Mouse (Mus musculus) thymus, postnatal 4 days (tissue): ENCODE data around the gene Omg.

ENCODE experiments used
- DNase-seq: peaks from one replicate; pipeline ENCODE4 v3.0.0; 2021

Omg gene

DNA sequence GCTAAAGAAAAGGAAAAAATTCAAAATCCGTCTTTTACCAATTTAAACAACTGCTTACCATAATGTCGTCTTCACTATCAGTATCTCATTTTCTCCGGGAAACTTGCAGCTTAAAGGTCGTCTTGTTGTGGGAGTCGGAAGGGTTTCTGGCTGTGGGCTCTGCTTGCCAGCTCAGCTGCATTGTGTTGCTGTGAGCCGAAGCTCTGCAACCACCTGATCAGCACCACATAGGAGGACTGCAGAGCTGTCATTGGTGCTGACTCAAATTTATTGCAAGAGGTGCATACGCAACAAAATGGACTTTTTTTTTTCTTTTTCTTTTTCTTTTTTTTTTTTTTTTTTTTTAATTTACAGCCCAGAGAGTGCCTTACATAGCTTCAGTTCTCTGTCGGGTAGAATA is at the start of gene Omg:
Gene Omg (minus strand): TSS at position 240 of the 400 bp plus-strand sequence.
- no peak for DNase-seq

DNA sequence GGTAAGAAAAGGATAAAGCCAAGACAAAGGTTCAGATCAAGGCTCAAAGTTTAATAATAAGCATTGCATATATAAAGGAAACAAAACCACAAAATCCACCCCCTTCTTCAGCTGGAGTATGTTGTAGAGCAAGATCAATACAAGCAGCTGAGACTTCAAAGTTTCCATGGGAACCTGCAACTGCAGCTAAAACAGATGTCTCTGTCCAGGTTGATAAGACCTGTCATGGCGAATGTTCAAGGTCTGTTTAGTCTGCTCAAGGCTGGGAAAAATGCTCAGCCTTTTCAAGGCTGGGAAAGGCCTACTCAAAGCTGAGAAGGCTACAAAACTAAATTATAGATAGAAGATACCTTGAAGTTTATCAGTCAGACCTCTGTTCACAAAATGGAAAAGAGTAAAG is 48.7 kb upstream of the Omg start:
- DNase-seq, result no peak

DNA sequence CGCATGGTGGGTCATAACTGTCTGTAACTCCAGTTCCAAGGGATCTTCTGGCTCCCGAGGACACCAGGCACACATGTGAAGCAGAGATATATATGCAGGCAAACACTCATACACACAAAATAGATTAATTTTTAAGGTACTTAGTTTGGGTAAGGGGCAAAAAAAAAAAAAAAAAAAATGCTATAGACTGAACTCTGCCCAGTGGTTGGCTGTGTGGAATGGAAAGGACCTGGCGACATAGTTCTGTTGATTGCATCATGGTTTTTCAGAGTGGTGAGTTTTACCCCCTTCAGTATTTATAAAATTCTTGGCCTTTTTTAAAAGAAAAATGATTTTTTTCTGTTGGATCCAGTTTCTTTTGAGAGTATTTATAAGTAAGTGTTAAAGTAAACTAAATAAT is 32.4 kb upstream of the Omg start:
- DNase-seq, result no peak

DNA sequence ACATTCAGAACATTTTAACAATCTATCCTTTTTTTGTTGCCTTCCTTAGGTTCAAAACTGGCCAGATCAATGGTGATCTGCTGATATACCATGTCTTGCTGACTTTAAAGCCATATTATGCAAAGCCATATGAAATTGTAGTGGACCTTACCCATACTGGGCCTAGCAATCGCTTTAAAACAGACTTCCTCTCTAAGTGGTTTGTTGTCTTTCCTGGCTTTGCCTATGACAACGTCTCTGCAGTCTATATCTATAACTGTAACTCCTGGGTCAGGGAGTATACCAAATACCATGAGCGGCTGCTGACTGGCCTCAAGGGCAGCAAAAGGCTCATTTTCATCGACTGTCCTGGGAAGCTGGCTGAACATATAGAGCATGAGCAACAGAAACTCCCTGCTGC is 31.7 kb upstream of the Omg start:
- DNase-seq, result no peak

DNA sequence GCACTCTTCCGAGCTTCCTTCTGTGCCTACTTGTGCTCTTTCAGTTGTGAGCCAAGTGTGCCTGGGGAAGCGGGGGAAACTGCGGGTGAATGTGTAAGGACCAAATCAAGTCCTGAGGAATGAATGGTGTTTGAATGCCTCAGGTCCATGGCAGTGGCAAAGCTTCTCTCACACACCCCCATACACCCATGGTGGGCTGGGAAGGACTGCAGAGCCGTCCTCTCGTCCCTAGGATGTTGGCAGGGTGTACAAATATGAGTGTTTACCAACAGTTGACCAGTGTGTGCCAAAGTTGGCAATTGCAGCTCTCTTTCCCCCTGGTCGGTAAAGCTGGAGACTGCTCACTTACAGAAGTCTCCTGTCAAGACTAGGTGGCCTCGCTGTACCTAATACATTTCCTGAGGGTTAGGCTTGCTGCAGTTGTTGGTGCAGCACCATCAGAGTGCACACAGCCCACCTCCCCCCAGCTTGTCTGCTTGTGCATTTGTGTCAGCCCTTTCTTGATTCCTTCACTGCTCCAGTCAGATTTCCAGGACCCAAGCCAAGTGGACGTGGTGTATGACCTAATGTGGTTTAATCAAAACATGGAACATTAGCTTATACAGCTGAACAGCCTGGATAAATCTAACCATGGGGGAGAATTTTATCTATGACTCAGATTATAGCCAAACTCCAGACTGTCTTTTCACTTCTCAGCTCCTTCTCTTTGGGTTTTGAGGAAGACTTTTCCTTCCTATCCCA is 30.2 kb upstream of the Omg start:
- no peak for DNase-seq

DNA sequence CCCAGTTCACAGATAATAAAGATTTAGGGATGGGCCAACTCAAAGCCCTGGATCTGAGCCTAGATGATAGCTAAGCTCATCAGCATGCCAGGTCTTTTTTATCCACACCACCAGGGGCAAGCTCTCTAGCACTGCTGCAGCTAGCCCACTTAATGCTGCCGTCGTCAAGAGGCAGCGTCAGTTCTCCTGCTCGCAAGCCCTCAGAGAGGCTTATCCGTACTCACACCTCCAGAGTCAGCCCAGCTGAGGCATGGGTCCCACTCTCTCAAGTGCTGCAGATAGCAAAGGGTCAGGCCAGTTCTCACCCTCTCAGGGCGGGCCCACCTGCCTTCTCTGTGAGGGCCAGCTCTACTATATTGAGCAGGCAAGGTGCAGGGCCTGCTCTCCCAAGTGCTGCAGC is 29.4 kb upstream of the Omg start:
- no peak for DNase-seq

DNA sequence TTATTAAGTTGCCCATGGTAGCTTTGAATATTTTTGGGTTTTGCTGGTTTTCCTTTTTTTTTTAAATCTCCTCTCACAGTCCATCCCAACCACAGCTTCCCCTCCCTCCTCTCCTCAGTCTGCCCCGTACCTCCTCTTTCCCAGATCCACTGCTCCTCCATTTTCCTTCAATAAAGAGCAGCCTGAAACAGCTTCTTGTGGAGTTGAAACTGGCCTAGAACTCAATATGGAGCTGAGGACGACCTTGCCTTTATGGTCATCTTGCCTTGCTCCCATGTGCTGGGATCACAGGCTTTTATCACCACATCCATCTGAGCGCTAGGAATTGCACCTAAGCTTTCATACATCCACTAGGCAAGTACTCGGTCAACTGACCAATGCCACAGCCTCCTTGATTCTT is 27.6 kb upstream of the Omg start:
- DNase-seq, result no peak

DNA sequence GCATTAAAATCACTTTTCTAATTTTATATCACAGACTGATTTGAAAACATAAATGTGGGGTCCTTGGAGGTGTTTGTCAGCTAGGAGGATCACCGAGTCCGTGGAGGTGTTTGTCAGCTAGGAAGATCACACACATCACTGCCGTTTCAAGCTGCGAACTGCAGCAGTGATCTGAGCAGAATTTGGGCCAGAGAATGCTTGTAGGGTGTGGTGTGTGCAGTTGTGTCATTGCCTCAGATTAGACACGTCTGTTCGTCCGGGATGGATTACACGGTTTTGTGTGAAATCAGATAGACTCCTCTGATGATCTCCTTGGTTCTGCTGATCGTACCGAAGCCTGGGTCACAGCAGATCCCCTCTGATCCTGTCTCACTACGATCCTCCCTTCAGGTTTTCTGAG is 26.9 kb upstream of the Omg start:
- no peak for DNase-seq

DNA sequence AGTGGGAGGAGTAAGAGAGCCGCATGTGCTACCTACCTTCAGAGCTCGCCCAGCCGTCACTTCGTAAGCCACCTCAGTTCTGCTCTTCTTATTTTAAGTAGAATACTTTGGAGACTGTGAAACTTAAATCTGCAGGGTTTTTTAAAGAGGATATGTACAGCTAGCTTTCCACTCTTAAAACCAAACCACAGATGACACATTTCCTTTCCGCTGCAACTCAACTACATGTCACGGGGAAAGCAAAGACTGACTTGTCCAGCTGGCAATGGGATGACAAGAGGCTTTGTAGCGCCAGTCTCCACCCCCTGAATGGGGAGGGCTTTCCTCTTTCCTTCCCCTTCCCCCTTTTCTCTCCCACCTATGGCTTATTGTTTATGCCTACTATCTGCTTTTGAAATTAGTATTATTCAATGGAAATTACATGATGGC is 26.5 kb upstream of the Omg start, which contains the start of the genes Evi2 and Evi2a:
Gene Evi2 (minus strand): TSS at position 257 of the 429 bp plus-strand sequence.
Gene Evi2a (minus strand): TSS at position 277 of the 429 bp plus-strand sequence.
- DNase-seq, result no peak

DNA sequence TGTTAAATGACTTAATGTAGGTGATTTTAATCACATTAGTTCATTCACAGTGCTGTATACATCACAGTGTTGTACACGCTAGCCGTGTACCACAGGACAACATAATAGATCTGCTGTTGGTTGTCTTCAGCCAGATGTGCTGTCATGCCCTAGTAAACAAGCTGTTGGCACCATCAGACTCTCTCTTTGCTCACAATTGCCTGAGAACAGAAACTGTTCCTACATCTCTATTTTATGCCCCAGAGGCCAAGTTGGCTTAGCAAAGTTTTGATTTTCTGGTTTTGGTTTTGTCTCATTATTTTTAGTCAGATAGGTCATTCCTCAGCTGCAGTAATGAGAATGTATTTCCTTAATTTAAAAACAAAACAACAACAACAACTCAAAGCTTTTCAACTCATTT is 25.9 kb upstream of the Omg start:
- no peak for DNase-seq

DNA sequence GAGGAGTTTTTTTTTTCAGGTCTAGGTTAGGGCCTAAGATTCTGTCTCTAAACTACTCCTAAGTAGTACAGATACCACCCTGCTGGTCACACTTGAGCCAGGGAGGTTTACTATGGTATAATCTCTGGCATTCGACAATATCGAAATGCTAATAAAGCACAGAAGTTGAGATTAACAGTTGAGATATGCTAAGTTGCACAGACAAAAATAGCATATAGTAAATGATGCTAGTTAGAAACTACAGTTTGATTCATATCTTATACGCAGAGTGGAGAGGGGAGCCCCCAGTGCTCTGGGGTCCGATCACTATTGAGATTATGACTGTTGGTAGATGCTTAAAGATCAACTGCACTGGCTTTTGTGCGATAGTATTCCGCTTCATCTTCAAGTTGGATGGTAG is 25.3 kb upstream of the Omg start:
- DNase-seq, result no peak

DNA sequence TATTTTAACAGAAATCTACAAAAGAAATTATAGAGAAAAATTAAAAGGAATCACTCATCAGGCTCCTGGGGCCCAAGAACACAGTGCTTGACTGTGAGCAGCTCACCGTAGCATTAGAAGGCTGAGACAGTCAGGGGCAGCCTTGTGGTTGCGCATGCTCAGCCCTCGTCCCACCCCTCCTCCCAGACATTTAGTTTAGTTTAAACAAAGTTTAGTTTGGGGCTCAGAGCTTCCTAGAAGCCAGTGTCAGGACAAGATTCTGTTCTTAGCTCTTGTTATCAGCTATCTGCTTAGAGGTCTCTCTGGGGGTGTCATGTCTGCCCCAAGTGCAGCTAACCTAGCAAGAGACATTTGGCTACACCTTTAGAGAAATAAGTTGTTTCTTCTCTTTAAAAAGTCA is 24.7 kb upstream of the Omg start:
- DNase-seq, result no peak

DNA sequence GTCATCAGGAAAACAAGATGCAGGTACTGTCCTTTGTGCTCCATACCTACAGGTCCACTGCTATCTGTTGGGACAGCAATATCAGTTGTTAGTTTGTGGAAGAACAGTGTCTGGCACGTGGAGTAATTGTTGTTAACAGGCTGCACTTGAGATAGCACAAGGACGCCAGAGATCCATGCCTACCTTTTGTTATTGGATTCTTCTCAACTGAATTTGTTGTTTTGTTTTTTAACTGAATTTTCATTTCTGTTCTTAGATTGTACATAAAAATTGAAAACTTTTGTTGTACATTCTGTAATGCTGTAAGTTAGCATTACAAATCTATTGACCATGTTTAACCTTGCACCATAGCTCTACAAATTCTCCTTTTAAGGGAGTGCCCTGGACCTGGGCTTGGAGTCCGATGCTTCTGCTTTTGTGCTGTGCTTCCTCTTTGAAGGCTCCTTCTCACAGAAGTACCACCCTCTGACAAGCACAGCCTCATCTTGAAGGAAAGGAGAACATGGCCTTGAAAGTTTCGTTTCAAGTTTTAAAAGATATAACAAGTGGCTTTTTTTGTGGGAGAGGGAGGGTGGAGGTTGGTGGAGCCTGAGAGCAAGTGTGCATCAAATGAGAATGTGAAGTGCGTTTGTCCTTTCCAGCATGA is 24.0 kb upstream of the Omg start:
- no peak for DNase-seq

DNA sequence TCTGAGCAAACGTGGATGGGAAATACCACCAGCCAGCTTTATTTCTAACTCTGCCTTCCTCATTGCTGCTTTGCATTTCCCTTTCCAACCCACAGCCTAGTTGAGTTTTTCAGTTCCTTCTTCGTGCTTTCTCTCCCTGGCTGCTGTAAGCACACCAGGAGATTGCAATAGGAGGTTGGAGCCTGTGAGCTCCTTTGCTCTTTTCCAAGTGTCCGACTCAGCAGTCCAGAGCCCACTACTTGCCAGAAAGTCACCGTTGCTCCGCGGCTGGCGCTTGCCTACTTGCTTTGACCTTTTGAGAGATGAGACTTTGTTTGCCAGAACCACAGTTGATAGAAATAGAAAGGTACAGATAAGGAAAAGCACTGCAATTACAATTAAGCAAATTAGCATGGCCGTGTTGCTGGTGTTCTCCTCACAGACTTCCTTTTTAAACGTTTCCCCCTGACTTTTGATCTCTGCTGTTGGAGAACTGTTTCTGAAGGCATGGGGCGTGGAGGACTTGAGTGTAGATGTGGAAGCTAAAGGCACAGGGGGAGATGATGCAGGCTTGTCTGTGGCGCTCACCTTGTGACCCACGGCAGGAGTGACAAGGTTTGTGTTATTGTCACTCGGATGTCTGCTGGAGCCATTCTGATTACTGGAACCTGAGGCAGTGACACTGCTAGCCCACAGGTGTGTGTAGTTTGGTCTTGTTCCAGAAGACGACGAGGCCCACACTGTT is 23.3 kb upstream of the Omg start:
- DNase-seq, result peak; percentile 38

DNA sequence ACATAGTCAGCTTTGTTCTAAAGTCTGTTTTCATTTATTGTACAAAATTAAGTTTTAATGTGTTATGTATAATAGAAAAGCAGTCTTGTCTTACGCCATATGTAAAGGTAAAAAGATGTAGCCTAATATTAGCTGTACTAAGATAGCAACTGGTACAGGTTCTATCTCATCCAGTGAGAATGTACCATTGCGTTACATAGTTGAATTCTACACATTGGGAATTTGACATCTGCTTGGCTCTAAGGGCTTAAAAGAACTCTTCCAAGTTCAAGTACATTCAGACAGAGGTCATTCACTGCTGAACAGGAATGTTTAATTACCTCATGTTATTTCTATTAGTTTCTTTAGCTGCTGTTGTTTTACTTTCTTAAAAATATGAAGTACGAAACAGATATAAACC is 22.7 kb upstream of the Omg start:
- no peak for DNase-seq

DNA sequence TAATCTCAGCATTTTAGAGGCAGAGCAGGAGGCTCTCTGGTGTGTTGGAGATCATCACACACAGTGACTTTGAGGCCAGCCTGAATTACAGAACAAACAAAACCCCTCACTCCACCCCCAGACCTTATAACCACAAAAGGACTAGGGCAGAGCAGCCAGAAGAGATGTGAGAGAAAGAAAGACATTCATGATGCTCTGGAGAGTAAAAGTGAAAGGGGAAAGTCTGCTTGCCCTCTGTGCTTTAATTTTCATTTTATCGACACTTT is 20.4 kb upstream of the Omg start:
- DNase-seq, result no peak

DNA sequence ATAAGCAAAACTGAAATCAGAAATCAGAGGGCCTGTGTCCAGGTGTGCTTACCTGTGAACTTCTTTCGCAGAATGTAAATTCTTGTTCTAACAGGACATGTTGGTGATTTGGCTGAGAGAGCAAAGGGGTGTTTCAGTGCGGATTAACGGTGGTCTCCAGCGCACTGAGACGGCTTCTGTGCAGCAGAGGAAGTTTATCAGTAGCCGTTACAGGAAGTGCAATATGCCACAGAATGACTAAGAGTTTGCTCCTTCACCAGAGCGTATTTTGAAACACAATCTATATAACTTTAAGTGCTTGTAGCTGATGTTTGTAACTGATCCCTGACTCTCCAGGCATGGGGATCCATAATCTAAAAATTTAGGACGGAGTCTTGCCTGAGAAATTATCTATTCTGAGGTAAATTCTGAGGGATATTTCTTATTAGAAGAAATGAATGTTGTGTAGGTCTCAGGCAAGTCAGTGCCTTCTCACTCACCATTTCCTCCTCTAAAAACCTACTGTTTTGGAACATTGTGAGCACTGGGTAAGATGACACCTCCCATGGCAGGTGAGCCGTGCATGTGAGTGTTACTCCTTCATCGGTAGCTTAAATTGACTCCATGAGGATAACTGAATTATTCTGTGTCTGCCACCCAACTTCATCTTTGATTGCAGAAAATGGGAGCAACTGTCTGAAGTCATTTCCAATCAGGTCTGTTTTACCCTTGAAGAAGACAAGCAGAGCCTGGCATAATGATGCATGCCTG is 19.9 kb upstream of the Omg start, which contains the start of gene Evi2b:
Gene Evi2b (minus strand): TSS at position 203 of the 750 bp plus-strand sequence.
- DNase-seq, result peak; percentile 68

DNA sequence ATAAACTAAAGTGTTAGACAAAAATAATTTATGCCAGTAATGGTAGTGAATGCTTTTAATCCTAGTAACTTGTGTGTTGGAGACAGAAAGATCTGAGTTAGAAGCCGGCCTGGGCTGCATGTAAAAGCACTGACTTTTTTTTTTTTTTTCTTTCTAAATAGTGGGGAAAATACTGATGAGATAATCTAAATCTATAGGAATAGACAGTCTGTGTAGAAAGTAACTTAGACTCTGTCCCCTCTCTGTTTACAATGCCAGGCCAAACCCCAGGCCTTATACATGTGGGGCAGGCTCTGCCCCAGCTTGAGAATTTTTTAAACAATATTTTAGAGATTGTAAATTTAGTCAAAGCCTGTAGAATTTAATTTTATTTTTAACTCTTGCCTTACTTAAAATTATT is 19.1 kb upstream of the Omg start:
- DNase-seq, result no peak

DNA sequence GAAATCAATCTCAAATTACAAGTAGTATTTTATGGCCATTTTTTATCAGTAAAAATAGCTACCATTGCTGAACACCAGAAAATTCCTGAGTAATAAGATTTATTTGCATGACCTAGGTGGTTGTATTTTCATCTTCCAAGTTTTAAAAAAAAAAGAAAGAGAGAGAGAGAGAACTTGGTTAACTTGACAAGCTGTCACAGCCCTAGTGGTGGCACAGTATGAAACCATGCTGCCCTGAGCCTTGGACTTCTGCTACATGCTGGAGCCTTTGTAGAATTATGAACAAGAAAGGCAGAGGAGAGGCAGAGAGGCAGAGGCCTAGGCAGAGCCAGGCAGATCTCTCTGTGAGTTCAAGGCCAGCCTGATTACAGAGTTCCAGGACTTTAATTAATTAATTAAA is 18.0 kb upstream of the Omg start:
- peak; percentile 38 for DNase-seq

DNA sequence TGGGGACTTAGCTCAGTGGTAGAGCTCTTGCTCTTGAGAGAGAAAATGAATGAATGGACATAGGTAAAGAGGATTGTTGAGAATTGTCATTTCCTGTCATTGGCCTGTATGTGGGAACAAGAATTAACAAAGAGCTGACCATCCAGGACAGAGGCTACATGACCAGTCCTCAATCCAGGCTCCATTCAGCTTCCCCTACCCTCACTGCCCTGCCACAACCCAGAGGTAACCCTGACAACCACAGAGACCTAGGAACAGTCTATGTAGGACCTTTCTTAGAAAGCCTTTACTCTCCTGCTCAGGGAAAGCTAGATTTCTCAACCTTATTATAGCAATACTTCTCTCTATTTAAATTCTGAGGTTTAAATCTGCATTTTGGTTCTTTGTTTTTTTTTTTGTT is 16.9 kb upstream of the Omg start:
- DNase-seq, result no peak

DNA sequence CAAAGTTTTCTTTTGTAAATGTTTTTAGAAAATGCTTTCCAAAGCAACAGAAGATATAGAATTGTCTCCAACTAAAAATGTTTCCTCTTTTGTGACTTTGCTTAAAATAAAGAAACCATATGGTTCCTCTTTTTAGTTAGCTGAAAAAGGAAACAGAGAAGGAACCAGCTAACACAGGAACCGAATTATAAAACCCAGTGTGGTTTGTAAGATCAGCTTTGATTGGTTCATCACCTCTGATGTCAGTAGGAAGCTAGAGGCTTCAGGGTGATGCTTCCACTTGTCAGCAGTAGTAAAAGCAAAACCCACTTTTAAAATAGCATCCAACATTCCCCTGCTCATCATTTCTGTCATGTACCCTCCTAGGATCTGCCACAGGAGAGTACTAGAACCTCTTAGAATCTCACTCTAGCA is 16.0 kb upstream of the Omg start:
- DNase-seq, result no peak

DNA sequence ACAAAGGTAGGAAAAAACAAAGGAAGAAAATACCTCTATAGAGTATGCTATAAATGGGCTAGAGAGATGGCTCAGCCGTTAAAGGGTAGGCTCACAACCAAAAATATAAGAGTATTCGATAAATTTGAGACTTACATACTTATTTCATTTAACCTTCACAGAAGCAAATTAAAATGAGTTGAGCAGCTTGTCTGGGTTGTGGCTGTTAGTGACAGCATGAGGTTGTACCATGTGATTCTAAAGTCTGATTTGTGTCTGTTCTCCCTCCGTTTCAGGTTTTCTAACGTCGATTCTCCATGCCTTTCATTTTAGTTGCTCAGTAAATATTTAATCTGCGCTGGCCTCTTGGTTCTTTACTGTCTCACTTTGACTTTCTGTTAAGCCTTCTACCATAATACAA is 15.4 kb upstream of the Omg start:
- DNase-seq, result no peak

DNA sequence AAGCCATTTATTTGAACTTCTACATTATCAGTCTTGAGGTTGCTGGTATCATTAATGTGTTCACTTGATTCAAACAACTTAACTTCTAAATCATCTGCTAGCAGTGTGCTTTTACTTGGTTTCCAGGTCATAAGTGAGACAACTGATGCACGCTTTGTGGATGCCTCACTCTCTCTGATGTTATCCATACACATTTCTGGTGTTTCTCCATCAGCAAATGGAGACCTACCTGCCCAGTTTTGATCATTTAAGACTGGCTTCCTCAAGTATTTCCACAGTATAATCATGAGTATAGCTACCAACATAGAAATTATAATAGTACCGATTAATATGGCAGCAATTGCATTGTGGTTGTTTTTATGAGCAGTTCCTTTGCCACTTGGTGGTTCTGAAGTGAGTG is 11.9 kb upstream of the Omg start:
- DNase-seq, result no peak

DNA sequence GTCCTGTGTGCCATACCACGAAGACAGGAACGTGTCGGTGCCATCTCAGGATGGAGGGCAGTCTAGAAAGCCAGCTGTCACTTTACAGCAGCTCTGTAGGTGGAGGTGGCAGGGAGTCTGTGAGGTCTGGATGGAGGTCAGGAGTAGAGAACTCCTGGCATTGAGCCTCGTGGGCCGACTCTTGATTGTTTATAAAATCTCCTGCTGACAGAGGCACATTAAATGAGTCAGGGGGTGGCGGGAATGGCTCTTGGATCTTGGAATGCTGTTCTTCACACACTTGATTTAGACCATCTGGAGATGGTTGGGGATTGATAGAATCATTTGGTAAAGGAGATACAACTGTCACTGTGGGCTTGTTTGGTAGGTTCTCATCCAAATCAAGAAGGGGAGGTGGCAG is 11.4 kb upstream of the Omg start:
- no peak for DNase-seq
